Mouse (Mus musculus): ENCODE data around the gene Ccl7.

DNA sequence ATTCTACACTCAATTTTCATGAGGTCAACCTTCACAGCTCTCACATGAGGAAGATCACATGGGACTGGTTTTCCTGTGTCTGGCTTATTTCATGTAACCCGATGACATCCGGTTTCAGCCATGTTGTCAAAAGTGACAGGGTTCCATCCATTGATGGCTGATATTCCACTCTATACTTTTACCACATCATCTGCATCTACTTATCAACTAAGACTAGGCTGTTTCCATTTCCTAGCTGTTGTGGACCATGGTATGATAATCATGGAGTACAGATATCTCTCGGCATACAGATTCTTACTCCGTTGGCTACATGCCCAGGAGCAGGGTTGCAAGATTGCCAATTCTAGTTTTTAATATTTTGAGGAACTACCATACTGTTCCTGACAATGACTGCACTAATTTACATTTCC lies 3.8 kb upstream of the Ccl7 start:
- no peak for TF ChIP-seq CTCF (IDR thresholded peaks at IDR 0.05; ENCODE audit: low read depth)
- TF ChIP-seq EP300 (IDR thresholded peaks at IDR 0.05; ENCODE audit: low read depth): no peak

Measured in liver, embryonic 14.5 days (tissue).